Mouse (Mus musculus): ENCODE measurements around the gene Vps26b. TPM values are rescaled to one million over a fixed set of nuclear protein-coding genes. Genes with fewer than 3 reads are reported as not detected.

Gene Vps26b
- polyA plus RNA-seq, 1 experiment from 2014 or later, result 34.1 TPM

DNA sequence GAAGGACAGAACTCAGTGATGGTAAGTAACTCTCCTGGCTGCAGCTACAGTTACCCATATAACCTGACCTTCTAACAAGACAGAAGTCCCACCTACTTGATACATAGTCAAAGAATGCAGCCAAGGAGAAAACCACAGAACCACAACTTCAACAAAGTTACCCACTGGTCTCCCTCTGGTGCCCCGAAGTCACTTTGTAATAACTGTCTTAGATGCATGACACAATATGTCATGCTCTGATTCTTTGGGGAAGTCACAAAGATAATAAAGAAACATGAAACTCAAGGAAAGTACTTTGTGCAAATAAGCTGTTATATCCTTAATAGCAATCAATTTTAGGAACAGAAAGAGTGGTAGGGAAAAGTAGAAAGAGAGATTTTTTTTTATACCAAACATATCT is 3.2 kb downstream of the Vps26b start:
- Histone ChIP-seq H3K9ac (replicated peaks; ENCODE audit: low read length) (no peak overlapping the region), H3K4me2 (replicated peaks; ENCODE audit: low read depth, low read length) (no peak overlapping the region), H3K9me3 (ENCODE audit: low read length) (no peaks in the 10 kb centered on the region), H3K36me3 (ENCODE audit: insufficient read depth, low read length) (peaks cover under 1% of the 10 kb centered on the region; the same call in 1 of the 2 replicates), H3K27me3 (ENCODE audit: insufficient read depth, low read length) (no peaks in the 10 kb centered on the region), H3K4me3 (ENCODE audit: low read length) (no peak overlapping the region), H3K4me1 (ENCODE audit: insufficient read depth, low read length) (peaks cover 28% of the 10 kb centered on the region), H3K27ac (ENCODE audit: low read length) (no peak overlapping the region)
- ATAC-seq (ENCODE audit: low FRiP score, low TSS enrichment), result no peak
- WGBS, result 54% methylated on average over 1 of the region's 1 CpGs

DNA sequence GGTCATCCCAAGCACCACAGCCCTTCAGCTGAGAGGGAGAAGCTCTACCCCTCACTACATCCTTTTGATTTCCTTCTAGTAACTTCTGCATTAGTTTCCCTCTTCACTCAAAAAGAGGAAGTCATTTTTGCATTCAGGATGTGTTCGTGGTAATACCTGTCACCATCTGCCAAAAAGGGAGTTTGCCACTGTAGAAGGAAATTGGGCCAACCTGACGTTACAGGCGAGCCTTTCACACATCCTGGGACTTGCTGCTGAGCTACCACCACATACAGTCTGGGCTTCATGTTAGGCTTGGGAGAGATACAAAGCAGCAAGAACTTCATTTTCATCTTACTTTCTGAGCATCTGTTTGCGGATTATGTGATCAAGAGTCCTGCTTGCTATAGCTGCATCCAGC is 6.2 kb downstream of the Vps26b start:
- ATAC-seq (ENCODE audit: low FRiP score, low TSS enrichment), result no peak
- H3K9me3 ChIP-seq (ENCODE audit: low read length), result no peaks in the 10 kb centered on the region
- 90% methylated on average over 4 of the region's 4 CpGs for WGBS
- no peaks in the 10 kb centered on the region for H3K27me3 ChIP-seq (ENCODE audit: insufficient read depth, low read length)
- H3K4me2 ChIP-seq (replicated peaks; ENCODE audit: low read depth, low read length), result no peak overlapping the region
- H3K9ac ChIP-seq (replicated peaks; ENCODE audit: low read length), result no peak overlapping the region
- H3K27ac ChIP-seq (ENCODE audit: low read length), result no peak overlapping the region
- H3K4me3 ChIP-seq (ENCODE audit: low read length), result no peak overlapping the region
- peaks cover 22% of the 10 kb centered on the region for H3K4me1 ChIP-seq (ENCODE audit: insufficient read depth, low read length)
- peaks cover 11% of the 10 kb centered on the region for H3K36me3 ChIP-seq (ENCODE audit: insufficient read depth, low read length)

GRCm38 (mm10) chr9:27018961-27019360 is 10.9 kb downstream of the Vps26b start:
- Histone ChIP-seq H3K36me3 (ENCODE audit: insufficient read depth, low read length) (peaks cover 46% of the 10 kb centered on the region), H3K4me1 (ENCODE audit: insufficient read depth, low read length) (no peaks in the 10 kb centered on the region), H3K27ac (ENCODE audit: low read length) (no peak overlapping the region), H3K9ac (replicated peaks; ENCODE audit: low read length) (no peak overlapping the region), H3K4me2 (replicated peaks; ENCODE audit: low read depth, low read length) (no peak overlapping the region), H3K4me3 (ENCODE audit: low read length) (no peak overlapping the region), H3K27me3 (ENCODE audit: insufficient read depth, low read length) (no peaks in the 10 kb centered on the region), H3K9me3 (ENCODE audit: low read length) (no peaks in the 10 kb centered on the region)
- 96% methylated on average over 10 of the region's 10 CpGs for WGBS
- no peak for ATAC-seq (ENCODE audit: low FRiP score, low TSS enrichment)

DNA sequence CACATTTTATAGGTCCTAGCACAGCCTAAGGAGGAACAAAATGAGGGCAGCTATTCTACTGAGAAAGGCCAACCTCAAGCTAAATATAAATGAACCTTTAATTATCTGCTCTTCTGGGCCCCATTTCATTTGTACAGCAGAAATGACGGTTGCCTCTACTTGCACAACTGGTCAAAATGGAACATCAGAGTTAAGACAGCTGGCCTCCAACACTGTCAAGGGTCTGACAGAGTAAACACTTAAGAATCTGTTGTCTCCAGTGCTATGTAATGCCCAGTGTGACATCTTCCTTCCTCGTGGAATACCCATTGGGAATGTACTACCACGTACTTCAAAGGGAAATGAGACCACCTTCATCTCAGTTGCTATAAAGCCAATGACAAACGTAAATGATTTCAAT is 18.3 kb downstream of the Vps26b start:
- Histone ChIP-seq H3K4me1 (ENCODE audit: insufficient read depth, low read length) (no peaks in the 10 kb centered on the region), H3K4me2 (replicated peaks; ENCODE audit: low read depth, low read length) (no peak overlapping the region), H3K27me3 (ENCODE audit: insufficient read depth, low read length) (no peaks in the 10 kb centered on the region), H3K9me3 (ENCODE audit: low read length) (no peaks in the 10 kb centered on the region), H3K9ac (replicated peaks; ENCODE audit: low read length) (no peak overlapping the region), H3K27ac (ENCODE audit: low read length) (no peak overlapping the region), H3K36me3 (ENCODE audit: insufficient read depth, low read length) (peaks cover 69% of the 10 kb centered on the region), H3K4me3 (ENCODE audit: low read length) (no peak overlapping the region)
- 90% methylated on average over 4 of the region's 4 CpGs for WGBS
- no peak for ATAC-seq (ENCODE audit: low FRiP score, low TSS enrichment)

- H3K9ac ChIP-seq (replicated peaks; ENCODE audit: low read length), result no peak overlapping the region
- no peaks in the 10 kb centered on the region for H3K27me3 ChIP-seq (ENCODE audit: insufficient read depth, low read length)
- peaks cover 71% of the 10 kb centered on the region for H3K36me3 ChIP-seq (ENCODE audit: insufficient read depth, low read length)
- no peak overlapping the region for H3K4me2 ChIP-seq (replicated peaks; ENCODE audit: low read depth, low read length)
- no peaks in the 10 kb centered on the region for H3K9me3 ChIP-seq (ENCODE audit: low read length)
- WGBS, result 78% methylated on average over 5 of the region's 5 CpGs
- no peak overlapping the region for H3K4me3 ChIP-seq (ENCODE audit: low read length)
- no peaks in the 10 kb centered on the region for H3K4me1 ChIP-seq (ENCODE audit: insufficient read depth, low read length)
- no peak overlapping the region for H3K27ac ChIP-seq (ENCODE audit: low read length)
- no peak for ATAC-seq (ENCODE audit: low FRiP score, low TSS enrichment)
These were observed 20.6 kb downstream of the Vps26b start for GRCm38 (mm10) chr9:27009231-27009630.

DNA sequence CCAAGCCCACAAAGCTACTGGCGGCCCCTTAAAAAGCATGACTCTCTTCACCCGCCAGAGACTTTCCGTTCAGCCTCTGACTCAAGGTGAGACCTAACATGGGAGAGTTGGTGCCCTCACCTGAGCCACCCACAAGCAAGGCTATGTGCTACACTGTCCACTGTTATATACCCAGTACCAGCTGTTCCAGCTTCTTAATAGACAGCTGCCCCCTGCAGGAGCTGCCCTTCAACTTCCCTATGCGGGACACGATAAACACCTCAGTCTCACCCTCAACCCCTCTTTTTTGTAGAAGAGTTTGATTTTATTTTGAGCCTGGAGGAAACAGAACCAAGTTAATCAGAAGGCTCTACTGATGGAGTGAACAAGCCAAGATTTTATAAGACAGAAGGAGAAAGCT is 23.0 kb downstream of the Vps26b start:
- WGBS, result 85% methylated on average over 5 of the region's 5 CpGs
- Histone ChIP-seq H3K9ac (replicated peaks; ENCODE audit: low read length) (no peak overlapping the region), H3K9me3 (ENCODE audit: low read length) (no peaks in the 10 kb centered on the region), H3K4me1 (ENCODE audit: insufficient read depth, low read length) (no peaks in the 10 kb centered on the region), H3K4me2 (replicated peaks; ENCODE audit: low read depth, low read length) (no peak overlapping the region), H3K4me3 (ENCODE audit: low read length) (no peak overlapping the region), H3K27me3 (ENCODE audit: insufficient read depth, low read length) (no peaks in the 10 kb centered on the region), H3K36me3 (ENCODE audit: insufficient read depth, low read length) (peaks cover 68% of the 10 kb centered on the region), H3K27ac (ENCODE audit: low read length) (no peak overlapping the region)
- ATAC-seq (ENCODE audit: low FRiP score, low TSS enrichment), result peak; percentile 49; the same call in 1 of the 2 replicates

GRCm38 (mm10) chr9:27005933-27006332 is 23.9 kb downstream of the Vps26b start:
- WGBS, result 90% methylated on average over 1 of the region's 1 CpGs

DNA sequence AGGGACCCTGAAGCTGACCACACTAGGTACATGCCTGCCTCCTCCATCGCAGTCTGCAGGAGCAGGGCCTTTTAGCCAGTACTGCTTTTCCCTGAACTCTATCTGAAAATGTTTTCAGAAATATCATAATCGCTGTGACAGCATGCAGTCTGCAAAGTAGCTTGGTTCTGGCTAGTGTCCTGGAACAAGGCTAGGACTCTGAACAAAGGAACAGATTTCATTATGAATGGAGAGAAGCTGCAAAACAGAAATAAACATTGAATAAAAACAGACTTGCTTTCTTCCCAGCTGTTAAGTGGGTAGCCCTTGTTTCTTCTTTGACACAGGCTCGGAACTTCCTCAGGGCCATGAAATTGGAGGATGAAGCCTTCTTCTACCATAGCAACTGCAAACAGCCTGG is 24.6 kb downstream of the Vps26b start:
- ATAC-seq (ENCODE audit: low FRiP score, low TSS enrichment), result no peak
- Histone ChIP-seq H3K4me1 (ENCODE audit: insufficient read depth, low read length) (peaks cover 13% of the 10 kb centered on the region), H3K27ac (ENCODE audit: low read length) (no peak overlapping the region), H3K36me3 (ENCODE audit: insufficient read depth, low read length) (peaks cover 58% of the 10 kb centered on the region), H3K27me3 (ENCODE audit: insufficient read depth, low read length) (no peaks in the 10 kb centered on the region), H3K4me2 (replicated peaks; ENCODE audit: low read depth, low read length) (no peak overlapping the region), H3K9ac (replicated peaks; ENCODE audit: low read length) (no peak overlapping the region), H3K9me3 (ENCODE audit: low read length) (no peaks in the 10 kb centered on the region), H3K4me3 (ENCODE audit: low read length) (no peak overlapping the region)
- 87% methylated on average over 3 of the region's 3 CpGs for WGBS

More at GRCm38 (mm10) chr9:27005933-27006332, 23.9 kb downstream of the Vps26b start:
- Histone ChIP-seq H3K36me3 (ENCODE audit: insufficient read depth, low read length) (peaks cover 64% of the 10 kb centered on the region), H3K4me2 (replicated peaks; ENCODE audit: low read depth, low read length) (no peak overlapping the region), H3K4me3 (ENCODE audit: low read length) (no peak overlapping the region), H3K27ac (ENCODE audit: low read length) (no peak overlapping the region), H3K9ac (replicated peaks; ENCODE audit: low read length) (no peak overlapping the region), H3K9me3 (ENCODE audit: low read length) (no peaks in the 10 kb centered on the region), H3K27me3 (ENCODE audit: insufficient read depth, low read length) (no peaks in the 10 kb centered on the region), H3K4me1 (ENCODE audit: insufficient read depth, low read length) (peaks cover 6% of the 10 kb centered on the region; the same call in 1 of the 2 replicates)
- ATAC-seq (ENCODE audit: low FRiP score, low TSS enrichment), result no peak

GRCm38 (mm10) chr9:26999461-27000395 is 30.1 kb downstream of the Vps26b start, which contains the start of the genes Acad8 and Thyn1:
Gene Acad8, minus strand, starts transcription at chr9:26999566.
Gene Thyn1, plus strand, starts transcription at chr9:26999710.
- H3K27me3 ChIP-seq (ENCODE audit: insufficient read depth, low read length), result no peaks in the 10 kb centered on the region
- peak within 1 kb of the TSS; percentile 82 for H3K4me2 ChIP-seq (replicated peaks; ENCODE audit: low read depth, low read length)
- H3K4me1 ChIP-seq (ENCODE audit: insufficient read depth, low read length), result peaks cover 19% of the 10 kb centered on the region
- peak within 1 kb of the TSS; percentile 90 for H3K9ac ChIP-seq (replicated peaks; ENCODE audit: low read length)
- H3K36me3 ChIP-seq (ENCODE audit: insufficient read depth, low read length), result peaks cover 17% of the 10 kb centered on the region
- ATAC-seq (ENCODE audit: low FRiP score, low TSS enrichment), result peak; percentile 100
- WGBS, result under 1% methylated on average over 35 of the region's 35 CpGs
- H3K9me3 ChIP-seq (ENCODE audit: low read length), result no peaks in the 10 kb centered on the region
- peak within 1 kb of the TSS; percentile 76 for H3K4me3 ChIP-seq (ENCODE audit: low read length)
- H3K27ac ChIP-seq (ENCODE audit: low read length), result peak within 1 kb of the TSS; percentile 70

Data from kidney, embryonic 16.5 days (tissue).